Mouse (Mus musculus): ENCODE results near the gene Pdyn. TPM values are rescaled to one million over a fixed set of nuclear protein-coding genes. Genes with fewer than 3 reads are reported as not detected.

The Pdyn gene
- total RNA-seq, 2 experiments from 2014 or later, result not detected

DNA sequence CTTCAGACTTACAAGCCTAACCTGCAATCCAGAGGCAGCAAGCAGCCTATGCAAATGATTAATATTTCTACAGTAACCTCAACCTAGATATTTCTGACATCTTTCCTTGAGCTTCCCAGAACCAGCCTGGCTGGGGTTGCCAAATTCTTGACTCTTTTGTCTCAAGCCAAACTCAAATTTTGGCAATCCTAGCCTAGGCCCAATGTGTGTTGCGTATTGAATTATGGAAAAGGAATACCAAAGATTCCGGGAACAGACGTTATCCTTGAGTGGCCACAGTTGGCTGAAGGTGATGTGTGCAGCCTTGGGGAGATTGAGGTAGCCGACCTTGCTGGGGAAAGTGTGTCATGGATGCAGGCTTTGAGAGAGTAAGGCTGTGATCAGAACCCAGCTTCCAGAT lies 40.8 kb downstream of the Pdyn start:
- intact Hi-C loops (cut with DNase I), result no loop called here
- DNase-seq, result no peak

DNA sequence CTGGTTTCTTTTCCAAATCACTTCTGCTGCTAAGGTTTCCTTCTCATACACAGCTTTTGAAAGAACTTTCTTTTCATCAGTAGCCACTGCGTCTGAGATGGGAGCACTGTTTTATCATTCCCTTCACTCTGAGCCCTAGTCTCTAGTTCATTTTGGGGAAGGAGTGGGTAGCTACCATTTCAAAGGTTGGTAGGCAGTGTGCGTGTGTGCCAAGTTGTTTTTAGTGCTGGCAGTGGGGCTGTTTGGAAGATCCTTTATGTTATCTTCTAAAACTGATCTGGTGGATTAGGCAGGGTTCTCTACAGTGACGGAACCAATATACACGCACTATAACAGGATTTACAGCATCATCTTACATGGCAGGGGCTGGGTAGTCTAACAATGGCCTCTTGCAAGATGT lies 44.6 kb downstream of the Pdyn start:
- no peak for DNase-seq
- intact Hi-C loops (cut with DNase I), result no loop called here

DNA sequence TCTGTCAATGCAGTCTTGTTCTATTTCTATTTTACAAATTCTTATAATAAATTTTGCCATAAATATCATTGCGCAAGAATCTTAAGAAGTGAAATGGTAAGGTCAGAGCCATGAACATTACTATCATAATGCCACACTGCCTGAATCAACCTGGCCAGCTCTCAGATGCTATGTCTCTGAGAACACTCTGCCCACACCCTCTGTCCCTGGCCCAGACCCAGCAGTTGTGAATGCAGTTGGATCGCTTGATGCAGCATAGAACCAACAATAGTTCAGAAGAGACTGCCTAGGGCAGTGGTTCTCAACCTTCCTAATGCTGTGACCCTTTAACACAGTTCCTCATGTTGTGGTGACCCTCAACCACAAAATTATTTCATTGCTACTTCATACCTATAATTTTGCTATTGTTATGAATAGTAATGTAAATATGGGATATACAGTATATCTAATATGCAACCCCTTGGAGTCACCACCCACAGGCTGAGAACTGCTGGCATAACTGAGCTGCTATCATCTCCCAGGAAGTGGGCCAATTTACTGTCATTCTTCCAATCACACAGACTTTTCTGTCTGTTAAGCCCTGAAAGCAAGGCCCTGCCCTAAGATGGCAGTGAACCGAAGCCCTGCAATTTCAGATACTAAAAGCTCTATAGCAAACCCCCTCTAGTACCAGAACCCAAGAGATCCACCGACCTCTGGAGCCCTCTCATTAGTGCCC lies 45.3 kb downstream of the Pdyn start:
- no peak for DNase-seq
- intact Hi-C loops (cut with DNase I), result no loop called here

DNA sequence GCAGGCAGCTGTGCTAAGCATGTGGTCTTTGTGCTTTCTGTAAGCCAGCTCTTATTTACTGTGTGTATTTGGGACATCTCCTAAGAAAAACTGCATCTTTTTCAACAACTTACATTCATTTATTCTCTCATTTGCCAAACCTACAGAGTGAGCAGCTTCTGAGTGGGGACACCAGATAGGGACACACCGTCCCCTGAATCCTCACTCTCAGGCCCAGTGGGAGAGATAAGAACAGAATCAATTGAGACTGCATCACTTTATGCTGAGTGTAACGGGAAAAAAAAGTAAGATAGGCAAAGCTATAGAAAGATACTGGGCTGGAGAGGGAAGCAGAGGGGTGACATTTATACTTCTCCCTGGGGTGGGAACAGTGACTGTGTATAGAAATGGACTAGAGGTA lies 46.0 kb downstream of the Pdyn start:
- intact Hi-C loops (cut with DNase I), result no loop called here
- DNase-seq, result no peak

DNA sequence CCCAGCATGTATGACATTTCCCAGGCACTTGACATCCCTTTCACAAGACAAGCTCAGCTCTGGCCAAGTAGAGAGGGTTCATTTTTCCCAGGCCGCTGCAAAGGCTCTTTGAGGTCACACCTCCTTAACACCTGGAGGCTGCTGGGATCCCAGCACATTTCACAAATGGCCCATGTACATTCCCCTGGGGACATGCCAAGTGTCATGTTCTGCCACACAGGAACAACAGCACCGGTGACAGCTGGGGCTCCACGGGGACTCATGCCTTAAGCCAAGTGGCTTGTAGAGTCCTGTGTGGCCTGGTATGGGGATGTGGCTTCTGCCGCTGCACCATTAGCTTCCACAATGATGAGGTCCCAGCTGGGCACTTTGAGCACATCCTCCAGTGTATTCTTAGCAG lies 47.0 kb downstream of the Pdyn start:
- DNase-seq, result no peak
- intact Hi-C loops (cut with DNase I), result no loop called here

Other genes with a start within 250 kb of the Pdyn start
- gene F830045P16Rik, start 163.2 kb downstream of the Pdyn start, total RNA-seq (2021), result not detected
- 1 to 10 TPM; 5.9 to 6.5 TPM for gene Sirpa, start 107.0 kb downstream of the Pdyn start, total RNA-seq (2021)
- gene Stk35, start 100.7 kb upstream of the Pdyn start, total RNA-seq (2021), result 1 to 10 TPM; 6.8 to 7.4 TPM

Measured in gastrocnemius, postnatal 36 days (tissue).